In the genomic region with DNA sequence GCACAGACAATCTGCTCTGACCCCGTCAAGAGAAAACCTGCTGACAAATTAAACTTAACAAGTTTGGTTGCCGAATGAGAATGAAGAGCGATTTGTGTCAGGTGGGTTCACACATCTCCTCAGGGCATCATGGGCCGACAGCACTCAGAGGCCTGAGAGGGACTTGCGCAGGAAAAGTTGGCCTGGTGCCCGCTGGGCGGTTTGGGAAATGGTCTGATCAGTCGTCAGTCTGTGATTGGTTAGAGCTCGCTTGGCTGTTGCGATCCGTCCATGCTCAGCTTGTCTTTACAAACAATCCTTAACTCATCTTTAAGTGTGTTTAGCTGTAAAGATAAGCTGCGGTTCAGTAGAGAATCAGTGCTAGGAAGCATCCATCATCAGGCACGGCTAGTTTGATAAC, we compare ENCODE assay signal across 18 mouse cellular contexts. TPM values are rescaled to one million over a fixed set of nuclear protein-coding genes. Genes with fewer than 3 reads are reported as not detected.
DNase-seq lines count a peak whose midpoint lies in the region; ATAC-seq lines count a peak whose summit lies in the region.
"Had no signal": no experiment of that assay in that cellular context is flagged by ENCODE, and none has a peak within 500 bp of the region (broad histone marks: within the 10 kb centered on the region; RNA-seq: fewer than 3 reads in every experiment).

No protein-coding gene starts in this region.

- H3K4me1 ChIP-seq in forebrain, embryonic 14.5 days (ENCODE audit: control insufficient read depth, insufficient read depth, low read length): no peaks in the 10 kb centered on the region
- H3K4me1 ChIP-seq in forebrain, embryonic 11.5 days (replicated peaks; ENCODE audit: control insufficient read depth, insufficient read depth, low read length): no peaks in the 10 kb centered on the region
- H3K4me1 ChIP-seq in intestine, embryonic 16.5 days (ENCODE audit: control insufficient read depth, insufficient read depth, low read length): no peaks in the 10 kb centered on the region
- H3K4me1 ChIP-seq: hindbrain, embryonic 10.5 days; kidney, embryonic 15.5 days; liver, embryonic 15.5 days; neural tube, embryonic 15.5 days had no signal

- H3K4me2 ChIP-seq in forebrain, embryonic 14.5 days (ENCODE audit: low read length): no peak overlapping the region
- no peak overlapping the region for H3K4me2 ChIP-seq in forebrain, embryonic 11.5 days (ENCODE audit: low read depth, low read length, severe bottlenecking)
- no peak overlapping the region for H3K4me2 ChIP-seq in intestine, embryonic 16.5 days (ENCODE audit: low read depth, low read length)
- H3K4me2 ChIP-seq: kidney, embryonic 15.5 days; liver, embryonic 15.5 days; neural tube, embryonic 15.5 days had no signal

- 73% methylated on average over 13 of the region's 13 CpGs for WGBS in forebrain, embryonic 14.5 days
- WGBS in forebrain, embryonic 11.5 days: 87% methylated on average over 13 of the region's 13 CpGs
- 47% methylated on average over 13 of the region's 13 CpGs for WGBS in intestine, embryonic 16.5 days

- no peak; the same call in 1 of the 2 replicates for ATAC-seq in forebrain, embryonic 14.5 days
- no peak for ATAC-seq in forebrain, embryonic 11.5 days (replicated peaks; ENCODE audit: low FRiP score)
- ATAC-seq in intestine, embryonic 16.5 days: peak; percentile 42; the same call in 1 of the 2 replicates
- ATAC-seq: forebrain, postnatal 0 days had no signal

- no peaks in the 10 kb centered on the region for H3K36me3 ChIP-seq in forebrain, embryonic 14.5 days (ENCODE audit: control insufficient read depth, insufficient read depth, low read length)
- no peaks in the 10 kb centered on the region for H3K36me3 ChIP-seq in forebrain, embryonic 11.5 days (ENCODE audit: control insufficient read depth, insufficient read depth, low read length)
- H3K36me3 ChIP-seq in intestine, embryonic 16.5 days (ENCODE audit: control insufficient read depth, insufficient read depth, low read length): no peaks in the 10 kb centered on the region
- H3K36me3 ChIP-seq: hindbrain, embryonic 10.5 days; kidney, embryonic 15.5 days; liver, embryonic 15.5 days; neural tube, embryonic 15.5 days had no signal

- H3K9ac ChIP-seq in forebrain, embryonic 14.5 days (ENCODE audit: low read length): no peak overlapping the region
- no peak overlapping the region for H3K9ac ChIP-seq in forebrain, embryonic 11.5 days (ENCODE audit: low read length)
- no peak overlapping the region for H3K9ac ChIP-seq in intestine, embryonic 16.5 days (ENCODE audit: low read depth, low read length)
- H3K9ac ChIP-seq: forebrain, postnatal 0 days; kidney, embryonic 15.5 days; liver, embryonic 15.5 days; neural tube, embryonic 15.5 days had no signal

- H3K27me3 ChIP-seq in forebrain, embryonic 14.5 days (replicated peaks; ENCODE audit: control insufficient read depth, insufficient read depth, low read length): no peaks in the 10 kb centered on the region
- H3K27me3 ChIP-seq in forebrain, embryonic 11.5 days (ENCODE audit: control insufficient read depth, insufficient read depth, low read length): no peaks in the 10 kb centered on the region
- H3K27me3 ChIP-seq in intestine, embryonic 16.5 days (replicated peaks; ENCODE audit: control insufficient read depth, insufficient read depth, low read length): no peaks in the 10 kb centered on the region
- H3K27me3 ChIP-seq: kidney, embryonic 15.5 days; liver, embryonic 15.5 days; neural tube, embryonic 15.5 days had no signal

- H3K4me3 ChIP-seq in forebrain, embryonic 14.5 days (ENCODE audit: low read depth, low read length): no peak overlapping the region
- H3K4me3 ChIP-seq in forebrain, embryonic 11.5 days (ENCODE audit: low read depth, low read length): no peak overlapping the region
- H3K4me3 ChIP-seq in intestine, embryonic 16.5 days (ENCODE audit: low read length): no peak overlapping the region
- H3K4me3 ChIP-seq: hindbrain, embryonic 10.5 days; kidney, embryonic 15.5 days; liver, embryonic 15.5 days; neural tube, embryonic 15.5 days had no signal

- peak; percentile 39 for DNase-seq in forebrain, embryonic 14.5 days (ENCODE audit: low spot score)
- DNase-seq in forebrain, embryonic 11.5 days (ENCODE audit: low spot score): no peak
- DNase-seq in retina, postnatal 1 day: peak; percentile 37
- DNase-seq in retina, embryonic 14.5 days (ENCODE audit: low spot score): no peak
- peak; percentile 50 for DNase-seq in testis, postnatal 10 days (ENCODE audit: low spot score)
- DNase-seq in adrenal gland, adult 18-20 months (ENCODE audit: low spot score in 2 of 2): no peak
- no peak for DNase-seq in left cerebral cortex, adult 18-20 months (ENCODE audit: low spot score in 2 of 2)
- DNase-seq: adrenal gland, adult 2 months; B cell, adult 2 months; forebrain, postnatal 0 days; layer of hippocampus, postnatal 36 days; right cerebral cortex, postnatal 25 days; thymus, adult 2 months had no signal

- H3K27ac ChIP-seq in forebrain, embryonic 14.5 days (ENCODE audit: low read depth, low read length): no peak overlapping the region
- H3K27ac ChIP-seq in forebrain, embryonic 11.5 days (ENCODE audit: low read depth, low read length): no peak overlapping the region
- H3K27ac ChIP-seq in intestine, embryonic 16.5 days (ENCODE audit: low read length): no peak overlapping the region
- H3K27ac ChIP-seq: hindbrain, embryonic 10.5 days; kidney, embryonic 15.5 days; liver, embryonic 15.5 days; neural tube, embryonic 15.5 days had no signal

- no peaks in the 10 kb centered on the region for H3K9me3 ChIP-seq in forebrain, embryonic 14.5 days (replicated peaks; ENCODE audit: control insufficient read depth, low read length)
- H3K9me3 ChIP-seq in forebrain, embryonic 11.5 days (ENCODE audit: control insufficient read depth, low read length): no peaks in the 10 kb centered on the region
- no peaks in the 10 kb centered on the region for H3K9me3 ChIP-seq in intestine, embryonic 16.5 days (ENCODE audit: control insufficient read depth, low read length)
- H3K9me3 ChIP-seq: hindbrain, embryonic 10.5 days; kidney, embryonic 15.5 days; liver, embryonic 15.5 days; neural tube, embryonic 15.5 days had no signal

RNA-seq across cellular contexts. Expression of gene Helt, which starts 47.8 kb away (rescaled TPM):
- polyA plus RNA-seq in forebrain, embryonic 14.5 days (2014; fragmentation: Nextera tagmentation; extraction: Ambion mirVana): 5.4 and 5.9 TPM in 2 replicates
- 5.9 and 7.4 TPM in 2 replicates for polyA plus RNA-seq in forebrain, embryonic 11.5 days (2014; fragmentation: Nextera tagmentation; extraction: Ambion mirVana)
- polyA plus RNA-seq in intestine, embryonic 16.5 days (2015; fragmentation: Nextera tagmentation; extraction: Ambion mirVana): not detected in 2 replicates
- total RNA-seq in adrenal gland, adult 18-20 months (2021): not detected
- not detected for total RNA-seq in left cerebral cortex, adult 18-20 months (2021)
- total RNA-seq: adrenal gland, adult 2 months; layer of hippocampus, postnatal 36 days had no signal
- polyA plus RNA-seq: kidney, embryonic 15.5 days; liver, embryonic 15.5 days; neural tube, embryonic 15.5 days; thymus, adult 2 months had no signal

Comparison
In these comparisons a context has a peak if more than half of its experiments do, and no peak if none do; other contexts are left out.
1. DNase-seq: peak in forebrain, embryonic 14.5 days (single experiment), retina, postnatal 1 day (single experiment) and testis, postnatal 10 days (single experiment); none in forebrain, embryonic 11.5 days (single experiment), retina, embryonic 14.5 days (single experiment), adrenal gland, adult 18-20 months (0 of 2) and left cerebral cortex, adult 18-20 months (0 of 2).